Mouse (Mus musculus): ENCODE measurements around the gene Uggt2.

Uggt2 gene

DNA sequence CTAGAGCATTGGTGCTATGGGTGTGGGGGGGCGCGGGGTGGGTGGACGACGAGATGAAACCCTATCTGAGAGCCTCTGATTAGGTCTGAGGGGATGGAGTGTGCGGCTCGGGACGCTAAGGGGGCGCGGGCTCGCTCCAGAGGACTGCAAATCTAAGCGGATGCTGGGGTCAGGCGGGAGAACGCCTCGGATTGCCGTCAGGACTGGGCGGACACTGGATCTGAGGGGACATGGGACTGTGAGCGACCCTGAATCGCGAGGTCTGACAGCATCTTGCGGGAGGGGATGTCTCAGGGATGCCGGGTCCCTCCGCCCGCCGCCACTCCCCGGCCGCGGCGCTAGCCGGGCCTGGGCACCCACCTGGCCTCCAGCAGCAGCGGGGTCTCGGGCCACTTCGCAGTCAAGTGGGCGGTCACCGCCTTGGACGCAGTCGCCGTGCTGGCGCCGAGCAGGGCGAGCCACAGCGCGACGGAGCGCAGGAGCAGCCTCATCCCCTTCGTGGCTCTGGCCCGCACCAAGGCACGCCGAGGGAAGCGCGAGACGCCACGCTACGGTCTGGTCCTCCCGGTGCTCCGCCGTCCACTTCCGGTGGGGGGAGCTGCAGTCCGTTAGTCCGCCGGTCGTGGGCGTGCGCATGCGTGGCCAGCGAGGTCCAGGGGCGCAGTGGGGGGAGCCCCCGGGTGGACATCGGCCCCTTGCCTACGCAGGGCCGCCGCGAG is at the start of gene Uggt2:
Uggt2 (minus strand) TSS at position 580 of the 719 bp plus-strand sequence.
- DNase-seq (ENCODE audit: low read depth in 2 of 2, low spot score in 2 of 2) = no peak

DNA sequence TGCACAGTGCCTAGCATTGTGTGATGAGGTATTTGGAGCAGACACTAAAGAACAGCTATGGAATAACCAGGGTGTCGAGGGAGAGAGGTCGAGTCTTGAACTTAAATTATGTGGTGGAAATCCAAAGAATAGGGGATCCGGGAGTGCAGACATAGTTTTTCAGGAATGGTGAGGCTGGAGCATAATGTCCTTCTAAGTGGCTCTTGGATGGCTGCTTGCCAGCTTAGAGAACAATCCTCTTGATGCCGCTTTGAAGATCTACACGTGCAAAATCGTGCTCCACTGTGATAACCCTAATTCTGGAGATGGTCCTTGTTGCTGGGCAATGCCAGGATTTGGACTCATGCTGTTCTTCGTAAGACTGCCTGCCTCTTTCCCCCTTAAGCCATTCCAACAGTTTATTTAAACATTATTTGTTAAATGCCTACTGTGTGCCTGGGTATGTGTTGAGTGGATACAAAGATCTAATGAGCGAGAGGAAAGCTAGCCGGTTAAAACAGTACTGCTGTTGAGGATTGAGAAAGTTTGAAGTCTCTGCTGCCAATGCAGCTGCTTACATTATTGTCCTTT is 40.2 kb upstream of the Uggt2 start:
- DNase-seq (ENCODE audit: low read depth in 2 of 2, low spot score in 2 of 2) = no peak

DNA sequence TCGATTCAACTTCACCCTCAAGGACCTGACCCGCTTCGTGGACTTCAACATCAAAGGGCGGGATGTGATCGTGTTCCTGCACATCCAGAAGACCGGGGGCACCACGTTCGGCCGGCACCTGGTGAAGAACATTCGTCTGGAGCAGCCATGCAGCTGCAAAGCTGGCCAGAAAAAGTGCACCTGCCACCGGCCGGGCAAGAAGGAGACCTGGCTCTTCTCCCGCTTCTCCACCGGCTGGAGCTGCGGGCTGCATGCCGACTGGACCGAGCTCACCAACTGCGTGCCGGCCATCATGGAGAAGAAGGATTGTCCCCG is 39.5 kb upstream of the Uggt2 start:
- no peak for DNase-seq (ENCODE audit: low read depth in 2 of 2, low spot score in 2 of 2)

DNA sequence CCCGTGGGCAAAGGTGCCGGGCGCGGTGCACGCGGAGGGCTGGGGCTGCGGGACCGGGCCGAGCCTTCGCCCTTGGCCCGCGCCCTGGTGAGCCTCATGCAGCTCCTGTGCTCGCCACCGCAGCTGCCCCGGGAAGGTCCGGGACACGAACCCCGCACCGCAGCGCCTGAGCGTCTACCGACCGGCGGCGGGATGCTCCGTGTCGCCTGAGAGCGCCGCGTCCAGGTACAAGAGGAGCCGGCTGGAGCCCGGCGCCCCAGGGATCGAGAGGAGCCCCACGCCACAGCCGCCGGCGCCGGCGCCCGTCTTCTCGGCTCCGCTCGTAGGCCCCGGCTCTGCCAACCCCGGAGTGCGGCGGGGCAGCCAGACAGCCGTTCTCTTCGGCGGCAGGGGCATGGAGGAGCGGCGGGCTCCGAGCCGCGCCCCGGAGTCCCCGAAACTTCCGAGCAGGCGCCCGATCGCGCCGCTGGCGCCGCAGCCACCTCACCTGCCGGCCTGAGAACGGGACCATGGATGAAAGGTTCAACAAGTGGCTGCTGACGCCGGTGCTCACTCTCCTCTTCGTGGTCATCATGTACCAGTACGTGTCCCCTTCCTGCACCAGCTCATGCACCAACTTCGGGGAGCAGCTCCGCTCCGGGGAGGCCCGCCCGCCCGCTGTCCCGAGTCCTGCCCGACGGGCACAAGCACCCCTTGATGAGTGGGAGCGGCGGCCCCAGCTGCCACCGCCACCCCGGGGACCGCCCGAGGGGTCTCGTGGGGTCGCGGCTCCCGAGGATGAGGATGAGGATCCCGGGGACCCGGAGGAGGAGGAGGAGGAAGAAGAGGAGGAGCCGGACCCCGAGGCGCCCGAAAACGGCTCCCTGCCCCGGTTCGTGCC is 38.9 kb upstream of the Uggt2 start, which contains the start of gene Hs6st3:
Hs6st3 (plus strand) TSS at position 436 of the 880 bp plus-strand sequence.
- no peak for DNase-seq (ENCODE audit: low read depth in 2 of 2, low spot score in 2 of 2)

DNA sequence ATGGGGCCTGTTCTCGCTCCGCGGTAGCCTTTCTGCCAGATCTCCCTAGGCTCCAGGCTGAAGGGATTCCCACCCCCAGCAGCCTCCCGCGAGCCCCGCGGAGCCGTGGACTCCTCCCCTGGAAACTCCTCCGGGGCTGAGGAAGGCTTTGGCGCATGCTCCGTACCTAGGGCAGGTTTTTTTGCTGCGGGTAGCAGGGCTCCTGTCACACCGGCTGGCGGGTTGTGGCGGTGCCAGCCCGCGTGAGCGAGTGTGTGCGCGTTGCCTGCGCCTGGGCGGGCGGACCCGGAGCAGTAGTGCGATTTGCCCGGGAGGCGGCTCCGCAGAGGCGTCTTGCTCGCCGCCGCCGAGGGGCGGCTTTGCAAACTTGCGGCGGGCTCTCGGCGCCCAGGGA is 38.3 kb upstream of the Uggt2 start:
- DNase-seq (ENCODE audit: low read depth in 2 of 2, low spot score in 2 of 2) = no peak

DNA sequence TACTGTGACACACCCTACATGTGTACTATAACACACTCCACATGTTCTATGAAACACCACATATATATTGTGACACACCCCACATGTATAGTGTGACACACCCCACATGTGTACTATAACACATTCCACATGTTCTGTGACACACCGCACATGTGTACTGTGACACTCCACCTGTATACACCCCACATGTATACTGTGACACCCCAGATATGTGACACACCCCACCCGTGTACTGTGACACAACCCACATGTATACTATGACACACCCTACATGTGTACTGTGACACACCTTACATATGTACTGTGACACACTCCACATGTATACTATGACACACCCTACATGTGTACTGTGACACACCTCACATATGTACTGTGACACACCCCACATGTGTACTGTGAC is 28.1 kb upstream of the Uggt2 start:
- no peak for DNase-seq (ENCODE audit: low read depth in 2 of 2, low spot score in 2 of 2)

DNA sequence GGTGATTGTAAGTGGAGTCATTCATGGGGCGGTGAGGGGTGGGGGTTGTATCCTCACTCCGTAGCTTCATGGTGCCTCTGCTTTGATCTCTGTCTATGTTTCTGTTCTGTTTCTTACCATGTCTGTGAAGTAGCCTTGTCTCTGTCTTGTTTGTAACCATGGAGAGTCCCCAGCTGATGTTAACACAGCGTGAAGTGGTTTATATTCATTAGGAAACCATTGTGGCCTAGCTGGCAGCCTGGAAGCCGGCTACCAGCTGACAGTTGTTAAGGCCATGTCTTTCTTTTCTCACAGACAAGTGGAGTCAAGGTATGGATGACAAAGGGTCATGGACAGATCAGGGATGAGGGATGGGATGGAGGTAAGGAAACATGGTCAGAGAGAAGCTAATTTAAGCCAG is 26.6 kb upstream of the Uggt2 start:
- no peak for DNase-seq (ENCODE audit: low read depth in 2 of 2, low spot score in 2 of 2)

DNA sequence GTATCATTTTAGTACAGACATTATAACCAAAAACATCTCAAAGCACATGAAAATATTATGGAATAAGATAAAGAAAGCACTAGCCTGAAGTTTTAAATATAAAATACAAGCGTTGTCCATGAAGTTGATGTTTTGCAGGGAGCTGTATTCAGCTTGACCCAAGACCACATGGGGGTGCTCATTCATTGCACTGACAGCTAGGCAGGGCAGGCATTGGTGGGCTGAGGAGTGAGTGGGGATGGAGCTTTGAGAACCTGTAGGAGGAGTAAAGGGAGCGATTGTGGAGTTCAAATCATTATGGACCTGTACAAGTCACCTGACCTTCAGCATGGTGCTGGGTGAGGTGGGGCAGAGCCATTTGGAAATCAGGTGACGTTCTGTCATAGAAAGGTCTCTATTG is 24.8 kb upstream of the Uggt2 start:
- no peak for DNase-seq (ENCODE audit: low read depth in 2 of 2, low spot score in 2 of 2)

DNA sequence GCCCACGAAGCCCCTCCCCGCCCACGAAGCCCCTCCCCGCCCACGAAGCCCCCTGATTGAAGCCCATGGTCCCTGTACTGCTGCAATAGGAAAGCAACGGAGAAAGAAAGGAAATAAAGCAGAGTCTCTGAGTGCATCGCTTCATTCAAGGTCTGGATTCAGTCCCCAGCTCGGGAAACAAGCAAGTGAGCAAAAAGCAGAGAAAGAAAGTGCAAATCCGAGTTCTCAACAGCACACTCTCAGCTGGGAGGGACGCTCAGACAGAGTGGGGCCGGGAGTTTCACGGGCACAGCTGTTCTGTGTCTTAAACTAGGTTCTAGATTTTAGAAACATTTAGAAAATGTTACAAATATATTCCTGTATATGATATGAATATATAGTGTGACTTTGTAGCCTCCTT is 24.4 kb upstream of the Uggt2 start:
- no peak for DNase-seq (ENCODE audit: low read depth in 2 of 2, low spot score in 2 of 2)

DNA sequence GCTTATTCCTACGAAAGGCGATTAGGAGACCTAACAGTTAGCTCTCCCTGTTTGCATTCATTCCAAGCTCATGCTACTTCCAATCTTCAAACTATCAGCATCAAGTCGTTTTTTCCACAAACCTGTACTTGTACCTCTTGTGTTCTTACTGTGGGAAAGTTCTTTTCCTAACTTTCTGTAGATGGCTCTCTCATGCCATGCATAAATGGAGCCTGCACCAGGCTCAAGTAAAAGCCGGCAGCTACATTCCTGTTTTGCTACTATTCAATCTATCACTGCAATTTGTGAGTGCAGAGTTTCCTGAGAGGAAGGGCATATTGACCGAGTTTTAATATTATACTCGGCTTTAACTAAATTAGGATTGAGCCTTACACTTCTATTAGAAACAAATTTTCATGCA is 13.3 kb upstream of the Uggt2 start:
- DNase-seq (ENCODE audit: low read depth in 2 of 2, low spot score in 2 of 2) = no peak

DNA sequence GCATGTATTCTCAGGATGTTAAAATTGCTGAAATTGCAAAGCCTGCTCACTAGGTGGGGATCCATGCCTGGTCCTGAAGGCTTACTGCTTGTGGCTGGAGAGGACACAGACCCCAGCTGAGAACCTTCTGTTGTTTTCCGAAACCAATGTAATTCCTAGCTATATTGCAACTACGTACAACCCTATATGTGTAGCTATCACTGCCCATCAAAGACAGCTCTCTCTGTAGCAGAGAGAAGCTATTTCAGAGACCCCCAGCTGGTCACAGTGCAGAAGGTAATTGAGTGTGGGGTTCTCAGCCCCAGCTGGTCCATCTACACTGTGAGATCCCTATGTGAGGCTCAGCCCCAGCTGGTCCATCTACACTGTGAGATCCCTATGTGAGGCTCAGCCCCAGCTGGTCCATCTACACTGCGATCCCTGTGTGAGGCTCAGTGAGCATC is 10.6 kb upstream of the Uggt2 start:
- no peak for DNase-seq (ENCODE audit: low read depth in 2 of 2, low spot score in 2 of 2)

DNA sequence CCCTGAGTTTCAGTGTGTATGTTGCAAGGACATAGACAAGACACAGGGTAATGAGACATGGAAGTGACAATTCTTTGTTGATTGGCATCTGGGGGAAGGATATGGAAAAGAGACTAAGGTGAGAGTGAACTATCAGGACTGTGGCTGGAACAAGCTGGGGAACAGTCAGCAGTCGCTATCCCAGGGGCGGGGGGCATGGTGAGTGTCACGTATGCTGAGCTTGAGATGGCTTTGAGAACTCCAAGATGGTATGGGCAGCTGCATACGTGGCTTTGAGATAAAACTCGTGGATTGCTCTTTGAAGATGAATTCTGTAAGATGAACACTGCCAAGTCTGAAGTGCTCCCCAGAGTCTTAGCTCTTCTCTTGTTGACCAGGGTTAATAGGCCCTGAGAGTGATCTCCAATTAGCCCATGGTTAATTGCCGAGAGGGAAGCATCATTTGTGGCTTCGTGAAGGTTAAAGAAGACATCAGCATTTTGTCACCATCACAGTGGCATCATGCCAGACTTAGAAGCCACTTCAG is 9.6 kb upstream of the Uggt2 start:
- DNase-seq (ENCODE audit: low read depth in 2 of 2, low spot score in 2 of 2) = no peak

DNA sequence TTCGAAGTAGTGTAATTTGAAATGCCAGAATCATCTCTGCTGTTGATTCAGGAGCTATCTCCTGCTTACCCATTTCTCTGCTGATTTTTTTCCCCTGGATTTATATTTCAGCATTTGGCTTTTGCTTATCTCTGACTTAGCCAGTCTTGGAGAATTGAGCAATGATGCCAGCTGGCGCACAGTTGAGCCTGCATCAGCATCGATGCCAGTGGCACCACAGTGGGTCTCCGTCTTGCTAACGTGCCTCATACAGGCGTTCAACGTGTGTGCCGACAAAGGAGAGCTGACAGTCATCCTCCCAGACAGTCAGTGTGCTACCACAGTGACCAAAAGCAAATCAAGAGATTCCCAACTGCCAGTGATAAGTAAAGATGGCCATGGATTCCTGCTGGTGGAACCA is 8.4 kb upstream of the Uggt2 start:
- DNase-seq (ENCODE audit: low read depth in 2 of 2, low spot score in 2 of 2) = no peak

DNA sequence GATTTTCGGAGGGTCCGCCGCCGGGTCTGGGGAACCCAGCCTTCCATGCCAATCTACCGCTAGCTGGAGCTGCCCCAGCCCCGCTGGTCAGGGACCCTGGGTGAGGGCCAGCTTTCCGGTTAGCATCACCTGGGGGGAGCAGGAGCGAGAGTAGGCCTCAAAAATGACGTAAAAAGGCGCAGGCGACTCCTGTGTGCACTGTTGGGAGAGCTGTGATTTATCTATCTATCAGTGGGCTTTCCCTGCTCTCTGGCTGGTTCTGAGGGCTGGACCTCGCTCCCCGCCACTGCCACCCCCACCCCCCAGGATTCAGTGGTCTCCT is 301 bp upstream of the Uggt2 start:
- DNase-seq (ENCODE audit: low read depth in 2 of 2, low spot score in 2 of 2) = no peak

DNA sequence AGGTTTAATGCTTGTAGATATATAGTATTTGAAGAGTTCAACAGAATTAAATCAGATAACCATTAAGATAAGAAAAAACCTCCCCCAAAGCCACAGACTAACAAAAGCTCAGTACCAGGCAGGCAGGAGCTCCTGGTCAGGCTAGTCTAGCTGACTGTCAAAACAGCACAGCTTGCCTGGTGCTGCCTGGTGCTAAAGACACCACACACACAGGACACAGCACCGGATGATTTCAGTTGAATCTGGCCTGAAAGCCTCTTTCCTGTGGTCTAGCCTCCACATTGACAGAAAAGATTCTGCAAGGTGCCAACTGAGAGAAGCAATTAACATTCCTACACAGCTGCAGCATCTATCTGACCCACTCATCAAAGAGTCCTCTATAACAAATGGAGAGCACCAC is 37.4 kb downstream of the Uggt2 start:
- no peak for DNase-seq (ENCODE audit: low read depth in 2 of 2, low spot score in 2 of 2)

DNA sequence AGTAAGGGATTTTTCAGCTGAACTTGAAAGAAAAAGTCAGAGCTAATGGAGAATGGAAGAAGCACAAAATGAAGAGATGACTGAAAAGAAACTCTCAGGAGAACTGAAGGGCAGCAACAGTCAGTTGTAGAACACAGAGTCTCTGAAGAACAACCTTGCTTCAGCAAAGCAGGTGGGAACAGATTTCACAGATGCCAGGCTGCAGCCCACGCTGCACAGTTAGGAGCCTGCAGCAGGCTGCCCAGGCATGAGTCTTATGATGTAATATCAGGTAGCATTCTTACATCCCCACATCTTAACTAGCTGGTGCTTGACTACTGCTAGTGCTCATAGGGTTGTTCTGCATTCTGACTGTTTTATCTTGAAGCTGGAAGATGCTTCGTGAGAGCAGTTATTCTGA is 38.5 kb downstream of the Uggt2 start:
- no peak for DNase-seq (ENCODE audit: low read depth in 2 of 2, low spot score in 2 of 2)

DNA sequence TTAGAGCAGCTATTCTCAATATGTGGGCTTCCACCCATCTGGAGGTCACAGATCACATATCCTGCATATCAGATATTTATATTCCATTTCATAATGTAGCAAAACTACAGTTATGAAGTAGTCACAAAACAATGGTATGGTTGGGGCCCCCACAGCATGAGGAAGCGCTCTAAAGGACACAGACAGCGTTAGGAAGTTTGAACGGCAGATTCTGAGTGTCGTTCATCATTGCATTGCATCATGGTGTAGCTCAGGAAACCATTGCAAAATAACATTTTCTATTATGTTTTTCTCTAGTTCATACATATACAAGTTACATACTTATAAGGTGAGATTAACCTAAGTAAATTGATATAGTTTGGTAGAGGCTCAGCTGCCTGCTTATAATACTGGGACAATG is 42.2 kb downstream of the Uggt2 start:
- DNase-seq (ENCODE audit: low read depth in 2 of 2, low spot score in 2 of 2) = no peak

DNA sequence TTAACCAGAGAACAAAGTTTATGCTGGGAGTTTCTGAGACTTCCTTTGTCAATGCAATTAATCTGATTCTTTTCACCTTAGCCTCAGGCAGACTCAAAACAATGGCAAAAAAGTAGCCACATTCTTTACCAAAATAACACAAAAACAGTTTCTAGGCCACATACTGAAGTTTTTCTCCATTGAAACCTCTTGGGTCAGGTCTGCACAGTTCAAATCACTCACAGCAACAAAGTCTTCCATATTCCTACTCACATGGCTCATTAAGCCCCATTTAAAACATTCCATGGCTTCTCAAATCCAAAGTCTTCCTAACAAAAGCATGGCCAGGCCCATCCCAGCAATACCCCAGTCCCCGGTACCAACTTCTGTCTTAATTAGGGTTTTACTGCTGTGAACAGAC is 46.3 kb downstream of the Uggt2 start:
- DNase-seq (ENCODE audit: low read depth in 2 of 2, low spot score in 2 of 2) = no peak

DNA sequence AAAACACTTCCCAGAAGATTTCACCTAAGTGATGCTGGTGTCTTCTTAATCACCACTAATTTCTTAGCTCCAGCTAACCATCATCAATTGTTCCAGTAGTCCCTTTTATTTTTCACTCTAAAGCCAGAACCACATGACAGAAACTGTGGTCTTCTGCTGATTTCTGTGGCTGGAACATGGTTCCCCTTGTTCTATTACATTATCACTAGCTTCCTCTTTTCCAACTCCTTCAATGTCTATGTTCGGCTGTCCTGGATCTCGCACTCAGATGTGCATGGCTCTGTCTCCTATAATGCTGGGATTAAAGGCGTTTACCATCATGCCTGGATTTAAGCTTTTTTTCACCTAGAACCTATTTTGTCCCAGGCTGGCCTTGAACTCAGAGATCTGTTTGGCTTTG is 46.9 kb downstream of the Uggt2 start:
- DNase-seq (ENCODE audit: low read depth in 2 of 2, low spot score in 2 of 2) = no peak

DNA sequence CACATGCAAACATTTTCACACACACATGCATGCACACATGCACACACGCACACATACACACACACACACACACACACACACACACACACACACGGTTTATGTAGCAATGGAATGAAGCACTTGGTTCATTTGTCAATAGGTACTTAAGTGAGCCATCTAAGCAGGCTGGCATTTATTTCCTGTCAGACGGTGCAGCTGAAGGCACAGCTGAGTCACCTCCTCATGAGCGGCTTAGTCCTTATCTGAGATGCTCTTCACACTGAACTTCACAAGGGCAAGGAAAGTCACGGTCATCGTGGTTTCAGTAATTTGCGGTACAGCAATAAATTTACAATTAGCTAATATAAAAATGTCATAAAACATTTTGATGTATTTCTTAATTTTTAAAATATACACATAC is 55.5 kb downstream of the Uggt2 start:
- DNase-seq (ENCODE audit: low read depth in 2 of 2, low spot score in 2 of 2) = no peak

DNA sequence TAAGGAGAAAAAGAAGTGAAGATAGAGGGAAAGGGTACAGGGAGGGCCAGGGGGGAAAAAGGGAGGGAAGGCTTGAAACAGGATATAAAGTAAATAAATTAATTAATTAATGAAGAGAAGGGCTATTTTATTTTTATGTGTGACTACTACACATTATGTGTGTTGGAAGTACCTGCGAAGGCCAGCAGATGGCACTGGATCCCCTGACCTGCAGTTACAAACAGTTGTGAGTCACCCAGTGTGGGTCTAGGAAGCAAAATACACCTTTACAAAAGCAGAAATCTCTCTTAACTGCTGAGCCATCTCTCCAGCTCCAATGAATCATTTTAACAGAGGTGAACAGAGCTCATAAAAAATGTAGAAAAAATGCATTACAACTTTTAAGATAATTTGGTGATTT is 59.0 kb downstream of the Uggt2 start:
- no peak for DNase-seq (ENCODE audit: low read depth in 2 of 2, low spot score in 2 of 2)

DNA sequence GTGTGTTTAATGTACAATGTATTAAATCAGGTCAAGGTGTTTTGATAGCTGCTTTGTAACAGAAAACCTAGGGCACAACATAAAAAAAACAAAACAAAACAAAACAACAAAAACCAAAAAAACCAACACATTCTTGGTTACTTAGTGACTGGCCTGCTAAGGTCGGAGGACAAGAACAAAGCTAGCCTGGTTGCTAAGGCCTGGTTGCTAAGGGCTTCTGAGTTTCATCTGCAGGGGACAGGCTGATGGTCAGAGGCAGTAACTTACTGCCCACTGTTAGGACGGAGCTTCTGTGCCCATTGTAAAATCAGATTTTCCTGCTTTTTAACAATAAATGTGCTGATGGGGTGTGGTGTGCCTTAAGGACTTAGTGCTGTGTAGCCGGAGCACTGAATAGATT is 61.5 kb downstream of the Uggt2 start:
- no peak for DNase-seq (ENCODE audit: low read depth in 2 of 2, low spot score in 2 of 2)

Data from CD8-positive naive resting alpha-beta T cell, adult 2 months (primary cell).